Mouse (Mus musculus) left cerebral cortex, adult 2 months (tissue): ENCODE data around the gene Gm45711. TPM values are rescaled to one million over a fixed set of nuclear protein-coding genes. Genes with fewer than 3 reads are reported as not detected.
"Not testable (repeated sequence)": the region's sequence is repeated elsewhere in the genome, so short reads cannot be mapped to it uniquely, and the experiment has no call there.

Experiments used
- DNase-seq, 2 experiments: peaks; one replicate each; pipeline ENCODE4 v3.0.0; 2021 to 2022; ENCODE audit warnings: low spot score in 2 of 2, mixed read lengths in 1 of 2; ENCODE audit errors: extremely low spot score in 1 of 2
- H3K27ac ChIP-seq: fragments of 200-600 bp; 2 replicates; pipeline ENCODE4 v1.8.1; 2022
- H3K4me3 ChIP-seq: fragments of 200-600 bp; 2 replicates; pipeline ENCODE4 v1.8.1; 2022
- CTCF ChIP-seq: fragments of 200-600 bp; IDR thresholded peaks from 2 replicates; pipeline ENCODE4 v1.8.1; 2022; ENCODE audit warnings: antibody characterized with exemption, mild to moderate bottlenecking, moderate library complexity
- intact Hi-C: fragments of 180-260 bp; cut with DNase I; formaldehyde crosslinking; loops from one replicate; pipeline ENCODE4 v1.15.1; 2025
- total RNA-seq, 2 experiments: library from RNA; stranded (reverse); gene quantifications; 2 replicates each; pipeline ENCODE4 v1.2.3; 2021

Gm45711 gene
- total RNA-seq, 2 experiments from 2014 or later, result not detected

- peak; percentile 63 to 65 for DNase-seq
- TF ChIP-seq CTCF, result peak; percentile 72
- intact Hi-C loops, result loop anchor here (2.0 to 5.0 kb wide), 6 partner anchors 28 to 243 kb away; partner anchors contain the start of genes Cklf, Dync1li2 and Terb1
- peak overlapping the region; percentile 75 for H3K27ac ChIP-seq
- peak overlapping the region; percentile 62 for H3K4me3 ChIP-seq
These were observed 30.6 kb upstream of the Gm45711 start for GRCm38 (mm10) chr8:104340233-104341105.

DNA sequence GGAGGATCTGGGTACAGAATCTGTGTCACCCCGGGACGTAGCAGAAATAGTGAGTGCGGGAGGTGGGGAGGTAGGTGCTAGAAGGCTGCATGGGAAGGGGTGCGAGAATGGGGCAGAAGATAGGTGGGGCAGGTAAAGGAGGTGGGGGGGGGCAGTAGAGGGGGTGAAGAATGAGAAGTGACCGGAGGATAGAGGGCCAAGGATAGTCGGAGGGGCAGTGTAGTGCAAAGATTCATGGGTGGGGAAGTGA is 30.0 kb upstream of the Gm45711 start:
- H3K27ac ChIP-seq, result no peak overlapping the region; the same call in 1 of the 2 replicates
- intact Hi-C loops, result loop anchor here (2.0 to 5.0 kb wide), 6 partner anchors 27 to 243 kb away; partner anchors contain the start of genes Cklf, Dync1li2 and Terb1
- no peak for DNase-seq
- H3K4me3 ChIP-seq, result peak overlapping the region; percentile 62
- TF ChIP-seq CTCF, result no peak

GRCm38 (mm10) chr8:104339229-104339982 is 29.5 kb upstream of the Gm45711 start, which contains the start of gene Cmtm3:
TSS of gene Cmtm3 (plus strand) at chr8:104339410.
- TF ChIP-seq CTCF, result no peak
- peak within 1 kb of the TSS; percentile 62 for H3K4me3 ChIP-seq
- H3K27ac ChIP-seq, result peak within 1 kb of the TSS; percentile 75; the same call in 1 of the 2 replicates
- no peak for DNase-seq
- intact Hi-C loops, result no loop called here

DNA sequence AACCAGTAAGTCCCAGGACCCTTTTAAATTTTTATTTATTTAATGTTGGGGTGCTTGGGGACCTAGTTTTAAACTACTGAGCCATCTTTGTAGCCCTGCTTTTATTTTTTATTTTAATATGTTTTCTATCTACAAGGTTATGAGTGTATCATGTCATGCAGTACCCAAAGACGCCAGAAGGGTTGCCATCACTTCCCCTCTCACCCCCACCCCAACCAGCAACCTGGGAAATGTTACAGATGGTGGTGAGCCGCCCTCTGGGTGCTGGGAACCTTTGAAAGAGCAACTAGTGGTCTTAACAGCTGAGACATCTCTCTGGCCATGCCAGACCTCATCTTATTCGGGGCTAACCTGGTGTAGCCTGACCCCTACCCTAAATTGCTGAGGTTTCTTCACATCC is 28.0 kb upstream of the Gm45711 start:
- peak; percentile 8 for TF ChIP-seq CTCF
- intact Hi-C loops, result no loop called here

DNA sequence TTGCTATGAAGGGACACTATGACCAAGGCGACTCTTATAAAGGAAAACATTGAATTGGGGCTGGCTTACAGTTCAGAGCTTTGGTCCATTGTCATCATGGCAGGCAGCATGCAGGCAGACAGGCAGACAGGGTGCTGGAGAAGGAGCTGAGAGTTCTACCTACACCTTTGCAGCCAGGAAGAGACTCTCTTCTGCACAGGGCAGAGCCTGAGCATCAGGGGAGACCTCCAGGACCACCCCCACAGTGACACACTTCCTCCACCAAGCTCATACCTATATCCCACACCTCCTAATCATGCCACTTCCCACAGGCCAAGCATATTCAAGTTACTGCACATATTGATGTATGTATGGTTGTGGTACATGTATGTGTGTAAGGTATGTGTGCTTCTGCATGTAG is 26.9 kb upstream of the Gm45711 start:
- intact Hi-C loops, result no loop called here
- no peak for TF ChIP-seq CTCF
- no peak for DNase-seq
- H3K4me3 ChIP-seq, result no peak overlapping the region
- H3K27ac ChIP-seq, result no peak overlapping the region

More for the DNA sequence above, 28.0 kb upstream of the Gm45711 start:
- Histone ChIP-seq H3K4me3 (no peak overlapping the region), H3K27ac (no peak overlapping the region)
- DNase-seq, result no peak

- no peak for TF ChIP-seq CTCF
These were observed 24.3 kb upstream of the Gm45711 start for GRCm38 (mm10) chr8:104334196-104334595.

GRCm38 (mm10) chr8:104333786-104334185 is 23.9 kb upstream of the Gm45711 start:
- intact Hi-C loops, result no loop called here

More at GRCm38 (mm10) chr8:104334196-104334595, 24.3 kb upstream of the Gm45711 start:
- intact Hi-C loops, result no loop called here
- no peak for DNase-seq
- no peak overlapping the region for H3K27ac ChIP-seq
- no peak overlapping the region for H3K4me3 ChIP-seq

DNA sequence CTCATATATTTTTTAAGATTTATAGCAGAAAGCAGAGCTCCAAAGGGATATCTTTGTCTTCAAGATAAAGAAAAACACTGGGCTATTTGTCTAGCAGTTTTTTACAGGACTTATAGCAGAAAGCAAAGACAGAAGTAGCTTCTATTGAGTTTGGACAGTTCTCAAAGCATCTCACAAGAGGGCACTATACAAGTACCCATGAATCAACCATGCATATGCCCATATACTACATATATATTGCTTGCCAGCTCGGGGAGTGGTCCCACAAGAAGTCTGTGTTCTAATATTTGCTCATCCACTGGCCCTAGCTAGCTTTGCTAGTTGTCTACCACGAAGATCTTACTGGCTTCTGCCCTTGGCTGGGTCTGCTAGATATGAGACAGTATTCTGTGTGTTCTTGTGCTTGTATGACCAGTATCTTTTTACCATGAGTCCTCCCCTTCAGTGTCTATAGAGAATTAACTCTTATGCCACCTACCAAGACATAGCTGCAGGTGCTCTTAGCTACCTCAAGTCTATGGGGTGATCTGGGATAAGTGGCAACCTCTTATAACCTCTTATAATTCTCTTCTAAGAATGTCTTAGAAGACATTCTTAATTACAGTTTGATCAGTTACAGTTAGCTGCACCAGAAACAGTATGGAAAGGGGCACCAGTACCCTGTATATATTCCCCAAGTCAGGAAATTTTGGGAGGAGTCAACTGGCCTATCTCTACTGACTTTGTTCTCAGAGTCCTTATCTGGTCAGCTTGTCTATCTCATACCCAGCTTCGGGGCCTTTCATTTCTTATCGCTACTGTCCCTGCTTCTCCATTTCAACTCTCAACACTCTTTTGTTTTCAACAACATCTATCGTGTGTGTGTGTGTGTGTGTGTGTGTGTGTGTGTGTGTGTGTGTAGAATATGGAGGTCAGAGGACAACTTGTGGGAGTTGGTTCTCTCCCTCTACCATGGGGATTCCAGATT is 23.1 kb upstream of the Gm45711 start:
- intact Hi-C loops, result no loop called here
- H3K4me3 ChIP-seq, result no peak overlapping the region
- no peak overlapping the region for H3K27ac ChIP-seq
- TF ChIP-seq CTCF, result no peak; the same call in none of the 2 replicates
- DNase-seq, result no peak

More at GRCm38 (mm10) chr8:104333786-104334185, 23.9 kb upstream of the Gm45711 start:
- no peak for TF ChIP-seq CTCF
- Histone ChIP-seq H3K27ac (no peak overlapping the region), H3K4me3 (no peak overlapping the region)
- DNase-seq, result no peak

GRCm38 (mm10) chr8:104321930-104322329 is 12.0 kb upstream of the Gm45711 start, which contains the start of gene Cmtm2b:
TSS of gene Cmtm2b (plus strand) at chr8:104322230.
- H3K27ac ChIP-seq, DNase-seq, intact Hi-C loops, H3K4me3 ChIP-seq: not testable (repeated sequence)

DNA sequence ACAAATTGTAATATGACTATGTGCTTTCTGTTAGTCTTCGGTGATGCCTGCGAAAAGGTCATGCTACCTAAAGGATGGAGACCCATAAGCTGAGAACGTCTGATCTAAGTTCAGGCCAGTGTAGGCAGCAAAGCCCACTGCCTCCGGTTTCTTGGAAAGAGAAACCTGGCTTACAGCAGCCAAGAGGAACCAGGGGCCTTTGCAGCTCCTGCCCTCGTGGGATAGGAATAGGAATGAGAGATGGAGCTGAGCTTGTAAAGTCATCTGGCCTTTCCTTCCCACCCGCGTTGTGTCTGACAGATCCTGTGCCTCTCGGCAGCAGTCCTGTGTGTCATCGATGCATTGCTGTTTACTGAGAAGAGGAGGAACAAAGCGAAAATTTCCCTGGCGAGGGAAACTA is 11.4 kb upstream of the Gm45711 start, which contains the start of gene Gm11020:
Gene Gm11020, plus strand, starts transcription at position 301 of the 400 bp plus-strand sequence.
- DNase-seq, H3K27ac ChIP-seq, H3K4me3 ChIP-seq, intact Hi-C loops: not testable (repeated sequence)

- no peak for DNase-seq
- no peak overlapping the region for H3K27ac ChIP-seq
- intact Hi-C loops, result loop anchor here (2.0 kb wide), 1 partner anchor 27 kb away; no protein-coding TSS in a partner anchor
- H3K4me3 ChIP-seq, result no peak overlapping the region
- TF ChIP-seq CTCF, result peak; percentile 34
These were observed 3.4 kb upstream of the Gm45711 start for GRCm38 (mm10) chr8:104313311-104313710.

DNA sequence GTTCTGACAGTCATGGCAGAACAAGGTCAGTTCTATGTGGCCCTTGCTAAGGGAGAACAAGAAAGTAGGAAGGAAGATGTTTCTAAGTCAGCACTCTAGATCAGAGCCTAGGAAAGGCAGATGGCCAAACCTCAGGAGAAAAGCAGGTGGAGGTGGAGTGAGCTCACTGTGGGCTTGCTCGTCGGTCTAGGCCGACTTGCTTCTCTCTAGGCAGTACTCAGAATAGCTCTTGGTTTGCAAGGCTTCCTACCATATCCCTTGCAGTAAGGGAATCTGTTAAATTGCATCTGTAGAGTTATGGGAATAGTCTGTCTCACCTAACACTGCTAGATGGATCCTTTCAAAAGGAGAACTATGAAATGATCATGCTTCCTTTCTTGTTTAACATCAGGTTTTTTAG is 2.1 kb upstream of the Gm45711 start:
- not testable (repeated sequence) for H3K4me3 ChIP-seq, DNase-seq, H3K27ac ChIP-seq
- intact Hi-C loops, result loop anchor here (2.0 kb wide), 1 partner anchor 29 kb away; no protein-coding TSS in a partner anchor

DNA sequence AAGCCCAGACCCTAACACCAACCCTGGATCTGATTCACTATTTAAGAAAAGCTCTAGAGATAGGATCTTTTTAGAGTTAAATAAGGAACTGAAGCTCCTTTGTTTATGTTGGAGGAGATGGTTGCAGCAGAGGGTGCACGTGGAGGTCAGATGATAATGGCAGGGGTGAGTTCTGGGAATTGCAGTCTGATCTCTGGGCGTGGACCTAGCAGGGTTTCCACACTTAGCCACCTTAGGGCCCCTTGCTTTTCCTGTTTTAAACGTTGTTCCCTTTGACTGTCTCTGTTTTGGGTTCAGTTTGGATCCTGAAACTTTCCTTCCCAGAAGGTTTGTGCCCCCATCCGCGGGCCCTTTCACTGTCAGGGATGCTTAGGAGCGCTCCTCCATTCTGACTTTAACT is 1.5 kb downstream of the Gm45711 start:
- not testable (repeated sequence) for H3K27ac ChIP-seq

More for the DNA sequence above, 1.5 kb downstream of the Gm45711 start:
- DNase-seq, intact Hi-C loops, H3K4me3 ChIP-seq: not testable (repeated sequence)
